Mouse (Mus musculus) liver, embryonic 13.5 days (tissue): ENCODE results near the gene H2-T24. TPM values are rescaled to one million over a fixed set of nuclear protein-coding genes. Genes with fewer than 3 reads are reported as not detected.
"Not testable (repeated sequence)": the region's sequence is repeated elsewhere in the genome, so short reads cannot be mapped to it uniquely, and the experiment has no call there.

Experiments used
- ATAC-seq: fragments of 200-750 bp; cut with Nextera tagmentation; 2 replicates; pipeline ENCODE4 v1.8.0; 2017; ENCODE audit warnings: low read depth, mild to moderate bottlenecking, moderate number of reproducible peaks, moderate library complexity
- DNase-seq: peaks from one replicate; pipeline ENCODE4 v3.0.0; 2022
- H3K27ac ChIP-seq: fragments of 300-500 bp; sonication (generic); 2 replicates; pipeline ENCODE4 v1.5.1; 2015; ENCODE audit warnings: moderate library complexity, mild to moderate bottlenecking, inconsistent platforms
- H3K27me3 ChIP-seq: fragments of 300-500 bp; sonication (generic); 2 replicates; pipeline ENCODE4 v1.6.1; 2015; ENCODE audit warnings: mild to moderate bottlenecking, inconsistent platforms
- H3K36me3 ChIP-seq: fragments of 300-500 bp; sonication (generic); 2 replicates; pipeline ENCODE4 v1.6.1; 2015; ENCODE audit warnings: mild to moderate bottlenecking, inconsistent platforms
- H3K4me1 ChIP-seq: fragments of 300-500 bp; sonication (generic); replicated peaks from 2 replicates; pipeline ENCODE4 v1.6.1; 2015; ENCODE audit warnings: inconsistent platforms
- H3K4me2 ChIP-seq: fragments of 300-500 bp; sonication (generic); 2 replicates; pipeline ENCODE4 v1.6.1; 2015; ENCODE audit warnings: inconsistent platforms, mild to moderate bottlenecking, moderate library complexity
- H3K4me3 ChIP-seq: fragments of 300-500 bp; sonication (generic); replicated peaks from 2 replicates; pipeline ENCODE4 v1.5.1; 2015; ENCODE audit warnings: mild to moderate bottlenecking, inconsistent platforms
- H3K9ac ChIP-seq: fragments of 300-500 bp; sonication (generic); 2 replicates; pipeline ENCODE4 v1.6.1; 2015; ENCODE audit warnings: mild to moderate bottlenecking, inconsistent platforms
- H3K9me3 ChIP-seq: fragments of 300-500 bp; sonication (generic); replicated peaks from 2 replicates; pipeline ENCODE4 v1.6.1; 2016; ENCODE audit warnings: inconsistent platforms
- WGBS: fragments of 180-500 bp; shearing (Covaris S2); methylation state at CpG from one replicate; pipeline ENCODE4 v1.1.7; 2015; ENCODE audit not compliant: insufficient replicate concordance; 5-methylcytosine and 5-hydroxymethylcytosine counted together
- polyA plus RNA-seq: library from polyadenylated mRNA; unstranded; fragments of >200 nt; fragmentation: Nextera tagmentation; extraction: Ambion mirVana; gene quantifications from 2 replicates; pipeline ENCODE4 v1.2.1, GENCODE M21; 2015

The H2-T24 gene
- polyA plus RNA-seq, 1 experiment from 2014 or later, result 5.2 TPM

- H3K27me3 ChIP-seq, H3K36me3 ChIP-seq, H3K9me3 ChIP-seq: not testable (repeated sequence)
- Histone ChIP-seq H3K4me2 (peak within 1 kb of the TSS; percentile 91), H3K27ac (peak within 1 kb of the TSS; percentile 59), H3K9ac (peak within 1 kb of the TSS; percentile 80), H3K4me1 (peaks cover 29% of the 10 kb centered on the region), H3K4me3 (peak within 1 kb of the TSS; percentile 70)
- ATAC-seq, result peak; percentile 43
- DNase-seq, result peak; percentile 43
- under 1% methylated on average over 25 of the region's 25 CpGs for WGBS
These were observed 12.1 kb upstream of the H2-T24 start, which contains the start of gene H2-T23 for GRCm38 (mm10) chr17:36032351-36032875. Gene H2-T23, minus strand, starts transcription at chr17:36032855.

- peak overlapping the region; percentile 80 for H3K9ac ChIP-seq
- H3K27ac ChIP-seq, result peak overlapping the region; percentile 59
- H3K9me3 ChIP-seq, H3K36me3 ChIP-seq, H3K27me3 ChIP-seq: not testable (repeated sequence)
- H3K4me3 ChIP-seq, result peak overlapping the region; percentile 70
- peak; percentile 42 for ATAC-seq
- peak overlapping the region; percentile 91 for H3K4me2 ChIP-seq
- DNase-seq, result peak; percentile 51
- 3% methylated on average over 40 of the region's 40 CpGs for WGBS
- H3K4me1 ChIP-seq, result peaks cover 29% of the 10 kb centered on the region
These were observed 11.4 kb upstream of the H2-T24 start for GRCm38 (mm10) chr17:36031583-36032331.

- Histone ChIP-seq H3K9ac (peak overlapping the region; percentile 80), H3K4me2 (peak overlapping the region; percentile 91), H3K4me3 (peak overlapping the region; percentile 70), H3K4me1 (peaks cover 29% of the 10 kb centered on the region)
- H3K9me3 ChIP-seq, DNase-seq, H3K27ac ChIP-seq, H3K36me3 ChIP-seq, H3K27me3 ChIP-seq: not testable (repeated sequence)
- WGBS, result 76% methylated on average over 8 of the region's 8 CpGs
- 0 out of 2 replicates have a peak, but pooled peaks have one; percentile 2 for ATAC-seq
These were observed 10.6 kb upstream of the H2-T24 start for GRCm38 (mm10) chr17:36030703-36031582.

- not testable (repeated sequence) for H3K27me3 ChIP-seq, H3K9ac ChIP-seq, H3K36me3 ChIP-seq, H3K27ac ChIP-seq, H3K9me3 ChIP-seq, H3K4me3 ChIP-seq
- DNase-seq, result peak; percentile 76
- 0 out of 2 replicates have a peak overlapping the region, but pooled peaks have one; percentile 6 for H3K4me2 ChIP-seq
- WGBS, result 59% methylated on average over 4 of the region's 4 CpGs
- H3K4me1 ChIP-seq, result peaks cover 31% of the 10 kb centered on the region
- peak; percentile 67 for ATAC-seq
These were observed 9.8 kb upstream of the H2-T24 start for GRCm38 (mm10) chr17:36030046-36030702.

GRCm38 (mm10) chr17:36028879-36029619, 8.7 kb upstream of the H2-T24 start:
- Histone ChIP-seq H3K4me2 (no peak overlapping the region), H3K36me3 (no peaks in the 10 kb centered on the region), H3K4me1 (peaks cover 41% of the 10 kb centered on the region), H3K27me3 (no peaks in the 10 kb centered on the region), H3K9ac (no peak overlapping the region), H3K27ac (no peak overlapping the region), H3K4me3 (no peak overlapping the region), H3K9me3 (no peaks in the 10 kb centered on the region)
- ATAC-seq (no peak), DNase-seq (no peak)
- 75% methylated on average over 7 of the region's 7 CpGs for WGBS

- no peak overlapping the region for H3K4me2 ChIP-seq
- H3K4me3 ChIP-seq, result no peak overlapping the region
- no peaks in the 10 kb centered on the region for H3K36me3 ChIP-seq
- WGBS, result 80% methylated on average over 4 of the region's 4 CpGs
- H3K9me3 ChIP-seq, result no peaks in the 10 kb centered on the region
- H3K27me3 ChIP-seq, result no peaks in the 10 kb centered on the region
- no peak overlapping the region for H3K27ac ChIP-seq
- DNase-seq (no peak), ATAC-seq (no peak)
- H3K4me1 ChIP-seq, result peaks cover 54% of the 10 kb centered on the region
- H3K9ac ChIP-seq, result no peak overlapping the region
These were observed 7.3 kb upstream of the H2-T24 start for GRCm38 (mm10) chr17:36027663-36028062.

- no peaks in the 10 kb centered on the region for H3K27me3 ChIP-seq
- peaks cover 6% of the 10 kb centered on the region for H3K36me3 ChIP-seq
- no peak for DNase-seq
- ATAC-seq, result no peak
- no peak overlapping the region for H3K4me2 ChIP-seq
- H3K4me3 ChIP-seq, result no peak overlapping the region
- no peak overlapping the region for H3K9ac ChIP-seq
- no peaks in the 10 kb centered on the region for H3K9me3 ChIP-seq
- H3K4me1 ChIP-seq, result peaks cover 59% of the 10 kb centered on the region
- no peak overlapping the region for H3K27ac ChIP-seq
- 72% methylated on average over 4 of the region's 4 CpGs for WGBS
These were observed 5.5 kb upstream of the H2-T24 start for GRCm38 (mm10) chr17:36025901-36026300.

- no peak overlapping the region for H3K4me3 ChIP-seq
- peaks cover 6% of the 10 kb centered on the region for H3K36me3 ChIP-seq
- no peak overlapping the region for H3K4me2 ChIP-seq
- H3K9ac ChIP-seq, result no peak overlapping the region
- no peaks in the 10 kb centered on the region for H3K27me3 ChIP-seq
- H3K27ac ChIP-seq, result no peak overlapping the region
- WGBS, result 74% methylated on average over 5 of the region's 5 CpGs
- no peaks in the 10 kb centered on the region for H3K9me3 ChIP-seq
- DNase-seq (no peak), ATAC-seq (no peak)
- H3K4me1 ChIP-seq, result peaks cover 58% of the 10 kb centered on the region
These were observed 4.8 kb upstream of the H2-T24 start for GRCm38 (mm10) chr17:36025197-36025596.

GRCm38 (mm10) chr17:36023710-36024654, 3.6 kb upstream of the H2-T24 start:
- Histone ChIP-seq H3K4me2 (peak overlapping the region; percentile 31), H3K27me3 (no peaks in the 10 kb centered on the region), H3K9ac (0 out of 2 replicates have a peak overlapping the region, but pooled peaks have one; percentile 6), H3K36me3 (peaks cover 6% of the 10 kb centered on the region), H3K9me3 (no peaks in the 10 kb centered on the region), H3K4me3 (no peak overlapping the region), H3K4me1 (peaks cover 61% of the 10 kb centered on the region), H3K27ac (peak overlapping the region; percentile 35)
- WGBS, result 55% methylated on average over 9 of the region's 9 CpGs
- peak; percentile 44 for ATAC-seq
- DNase-seq, result no peak

- peak overlapping the region; percentile 31; the same call in 1 of the 2 replicates for H3K4me2 ChIP-seq
- ATAC-seq (no peak), DNase-seq (no peak)
- H3K4me1 ChIP-seq, result peaks cover 71% of the 10 kb centered on the region
- H3K9me3 ChIP-seq, result no peaks in the 10 kb centered on the region
- no peak overlapping the region for H3K9ac ChIP-seq
- no peaks in the 10 kb centered on the region for H3K27me3 ChIP-seq
- 85% methylated on average over 6 of the region's 6 CpGs for WGBS
- no peak overlapping the region for H3K4me3 ChIP-seq
- peaks cover 8% of the 10 kb centered on the region for H3K36me3 ChIP-seq
- H3K27ac ChIP-seq, result peak overlapping the region; percentile 35
These were observed 2.6 kb upstream of the H2-T24 start for GRCm38 (mm10) chr17:36022922-36023321.
